Mouse (Mus musculus): ENCODE results near the gene Sh3bp2. TPM values are rescaled to one million over a fixed set of nuclear protein-coding genes. Genes with fewer than 3 reads are reported as not detected.
A peak's percentile ranks its signal among the peaks of the same experiment; 100 is the strongest.
"Not testable (repeated sequence)": the region's sequence is repeated elsewhere in the genome, so short reads cannot be mapped to it uniquely, and the experiment has no call there.

Gene Sh3bp2
- total and polyA plus RNA-seq, 2 experiments from 2014 or later: 1.5 to 8.2 TPM

DNA sequence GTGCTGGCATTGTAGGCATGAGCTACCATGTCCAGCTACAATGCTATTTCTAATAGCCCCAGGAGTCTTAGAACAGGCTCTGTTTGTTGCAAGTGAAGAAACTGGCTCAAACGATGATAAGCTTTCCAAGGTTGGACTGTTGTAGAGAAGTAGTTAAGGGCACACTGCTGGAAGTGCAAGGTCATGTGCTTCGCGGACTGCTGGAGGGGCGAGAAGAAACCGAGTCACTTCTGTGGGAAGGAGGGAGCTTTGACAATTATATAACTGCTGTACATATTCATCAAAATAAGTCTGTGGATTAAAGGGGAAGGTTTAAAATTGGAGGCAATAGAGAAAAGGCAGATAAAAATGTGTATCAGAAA, 56.7 kb downstream of the Sh3bp2 start:
- no peak for ATAC-seq (ENCODE audit: insufficient read depth, low read depth)

GRCm38 (mm10) chr5:34585216-34585615, 59.6 kb downstream of the Sh3bp2 start:
- no peak overlapping the region for H3K4me2 ChIP-seq (ENCODE audit: low read depth, low read length)
- 71% methylated on average over 5 of the region's 5 CpGs for WGBS
- ATAC-seq (ENCODE audit: insufficient read depth, low read depth) (no peak), DNase-seq (ENCODE audit: low spot score) (no peak)
- no peak overlapping the region for H3K27ac ChIP-seq (ENCODE audit: low read depth)
- TF ChIP-seq CTCF (IDR thresholded peaks at IDR 0.05; ENCODE audit: low read depth) (no peak), EP300 (IDR thresholded peaks at IDR 0.05; ENCODE audit: low read depth) (no peak)
- H3K9ac ChIP-seq (replicated peaks; ENCODE audit: low read depth, low read length): no peak overlapping the region
- H3K9me3 ChIP-seq (replicated peaks; ENCODE audit: control insufficient read depth, low read length): no peaks in the 10 kb centered on the region
- no peaks in the 10 kb centered on the region for H3K27me3 ChIP-seq (ENCODE audit: control insufficient read depth, insufficient read depth, low read length)
- H3K36me3 ChIP-seq (replicated peaks; ENCODE audit: control insufficient read depth, insufficient read depth, low read length): no peaks in the 10 kb centered on the region
- no peak overlapping the region for H3K4me3 ChIP-seq (ENCODE audit: low read depth, low read length)
- peaks cover 20% of the 10 kb centered on the region for H3K4me1 ChIP-seq (ENCODE audit: control insufficient read depth, insufficient read depth)

More for the DNA sequence above, 56.7 kb downstream of the Sh3bp2 start:
- H3K9me3 ChIP-seq (replicated peaks; ENCODE audit: control insufficient read depth, low read length): no peaks in the 10 kb centered on the region
- no peaks in the 10 kb centered on the region for H3K27me3 ChIP-seq (ENCODE audit: control insufficient read depth, insufficient read depth, low read length)
- peak overlapping the region; percentile 46 for H3K4me2 ChIP-seq (ENCODE audit: low read depth, low read length)
- WGBS: 31% methylated on average over 5 of the region's 5 CpGs
- H3K9ac ChIP-seq (replicated peaks; ENCODE audit: low read depth, low read length): peak overlapping the region; percentile 37; the same call in 1 of the 2 replicates
- H3K4me3 ChIP-seq (ENCODE audit: low read depth, low read length): no peak overlapping the region
- H3K27ac ChIP-seq (ENCODE audit: low read depth): peak overlapping the region; percentile 61
- DNase-seq (ENCODE audit: low spot score): no peak
- H3K36me3 ChIP-seq (replicated peaks; ENCODE audit: control insufficient read depth, insufficient read depth, low read length): no peaks in the 10 kb centered on the region; the same call in 1 of the 2 replicates
- peaks cover 20% of the 10 kb centered on the region for H3K4me1 ChIP-seq (ENCODE audit: control insufficient read depth, insufficient read depth)
- TF ChIP-seq CTCF (IDR thresholded peaks at IDR 0.05; ENCODE audit: low read depth) (no peak), EP300 (IDR thresholded peaks at IDR 0.05; ENCODE audit: low read depth) (no peak)

DNA sequence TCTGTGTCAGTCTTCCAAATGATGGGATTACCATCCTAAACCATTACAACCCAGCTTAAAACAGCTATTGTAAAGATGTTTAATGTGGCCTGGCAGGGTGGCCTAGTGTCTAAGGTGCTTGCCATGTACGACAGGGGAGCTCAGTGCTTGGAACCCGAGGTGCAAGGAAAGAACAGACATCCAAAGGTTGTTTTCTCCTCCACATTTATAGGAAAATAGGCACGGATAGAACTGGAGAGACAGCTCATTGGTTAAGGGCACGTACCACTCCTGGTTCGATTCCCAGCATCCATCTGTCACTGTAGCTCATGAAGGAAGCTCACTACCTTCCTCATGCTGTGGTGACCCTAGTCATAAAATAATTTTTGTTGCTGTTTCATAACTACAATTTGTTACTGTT, 62.2 kb downstream of the Sh3bp2 start:
- DNase-seq (ENCODE audit: low spot score) (no peak), ATAC-seq (ENCODE audit: insufficient read depth, low read depth) (no peak)
- no peak overlapping the region for H3K4me3 ChIP-seq (ENCODE audit: low read depth, low read length)
- H3K9ac ChIP-seq (replicated peaks; ENCODE audit: low read depth, low read length): no peak overlapping the region
- H3K36me3 ChIP-seq (replicated peaks; ENCODE audit: control insufficient read depth, insufficient read depth, low read length): no peaks in the 10 kb centered on the region
- no peak overlapping the region for H3K27ac ChIP-seq (ENCODE audit: low read depth)
- H3K4me1 ChIP-seq (ENCODE audit: control insufficient read depth, insufficient read depth): 0 out of 2 replicates have a peak, but pooled peaks cover 10% of the 10 kb centered on the region
- H3K9me3 ChIP-seq (replicated peaks; ENCODE audit: control insufficient read depth, low read length): no peaks in the 10 kb centered on the region
- no peak overlapping the region for H3K4me2 ChIP-seq (ENCODE audit: low read depth, low read length)
- no peaks in the 10 kb centered on the region for H3K27me3 ChIP-seq (ENCODE audit: control insufficient read depth, insufficient read depth, low read length)
- TF ChIP-seq EP300 (IDR thresholded peaks at IDR 0.05; ENCODE audit: low read depth) (no peak), CTCF (IDR thresholded peaks at IDR 0.05; ENCODE audit: low read depth) (no peak)
- WGBS: 88% methylated on average over 5 of the region's 5 CpGs

- H3K27me3 ChIP-seq (ENCODE audit: control insufficient read depth, insufficient read depth, low read length): no peaks in the 10 kb centered on the region
- DNase-seq (ENCODE audit: low spot score) (no peak), ATAC-seq (ENCODE audit: insufficient read depth, low read depth) (no peak)
- no peaks in the 10 kb centered on the region for H3K9me3 ChIP-seq (replicated peaks; ENCODE audit: control insufficient read depth, low read length)
- no peak overlapping the region for H3K9ac ChIP-seq (replicated peaks; ENCODE audit: low read depth, low read length)
- 44% methylated on average over 5 of the region's 5 CpGs for WGBS
- no peak for TF ChIP-seq EP300 (IDR thresholded peaks at IDR 0.05; ENCODE audit: low read depth)
- TF ChIP-seq CTCF (IDR thresholded peaks at IDR 0.05; ENCODE audit: low read depth): no peak
- no peaks in the 10 kb centered on the region for H3K36me3 ChIP-seq (replicated peaks; ENCODE audit: control insufficient read depth, insufficient read depth, low read length)
- H3K4me3 ChIP-seq (ENCODE audit: low read depth, low read length): no peak overlapping the region
- no peaks in the 10 kb centered on the region for H3K4me1 ChIP-seq (ENCODE audit: control insufficient read depth, insufficient read depth)
- no peak overlapping the region for H3K27ac ChIP-seq (ENCODE audit: low read depth)
- no peak overlapping the region for H3K4me2 ChIP-seq (ENCODE audit: low read depth, low read length)
Measured at GRCm38 (mm10) chr5:34590059-34590458, 64.4 kb downstream of the Sh3bp2 start.

DNA sequence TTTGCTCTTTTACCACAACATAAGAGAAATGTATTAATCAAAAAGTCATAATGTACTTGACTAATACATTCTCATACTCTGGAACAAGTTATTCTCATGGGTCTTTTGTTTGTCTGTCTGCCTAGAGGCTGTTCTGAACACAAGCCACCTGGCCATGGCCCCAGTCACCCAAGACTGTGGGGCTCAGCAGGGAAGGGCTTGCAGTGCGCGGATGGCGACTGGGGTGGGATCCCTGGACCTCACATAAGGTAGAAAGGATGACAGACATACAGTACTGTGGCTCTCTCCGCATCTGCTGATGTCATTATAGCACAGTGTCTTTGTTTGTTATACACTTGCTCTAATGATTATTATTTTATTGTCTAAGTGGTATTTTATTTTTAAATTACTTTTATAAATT, 65.1 kb downstream of the Sh3bp2 start:
- 70% methylated on average over 4 of the region's 4 CpGs for WGBS
- TF ChIP-seq EP300 (IDR thresholded peaks at IDR 0.05; ENCODE audit: low read depth): no peak
- no peak for TF ChIP-seq CTCF (IDR thresholded peaks at IDR 0.05; ENCODE audit: low read depth)
- ATAC-seq (ENCODE audit: insufficient read depth, low read depth): no peak

GRCm38 (mm10) chr5:34591388-34592004, 65.9 kb downstream of the Sh3bp2 start:
- Histone ChIP-seq H3K27ac (ENCODE audit: low read depth) (no peak overlapping the region), H3K36me3 (replicated peaks; ENCODE audit: control insufficient read depth, insufficient read depth, low read length) (no peaks in the 10 kb centered on the region), H3K4me3 (ENCODE audit: low read depth, low read length) (no peak overlapping the region), H3K4me1 (ENCODE audit: control insufficient read depth, insufficient read depth) (no peaks in the 10 kb centered on the region), H3K27me3 (ENCODE audit: control insufficient read depth, insufficient read depth, low read length) (no peaks in the 10 kb centered on the region), H3K9me3 (replicated peaks; ENCODE audit: control insufficient read depth, low read length) (no peaks in the 10 kb centered on the region), H3K9ac (replicated peaks; ENCODE audit: low read depth, low read length) (no peak overlapping the region), H3K4me2 (ENCODE audit: low read depth, low read length) (no peak overlapping the region)
- ATAC-seq (ENCODE audit: insufficient read depth, low read depth): no peak
- 75% methylated on average over 5 of the region's 5 CpGs for WGBS
- DNase-seq (ENCODE audit: low spot score): no peak
- TF ChIP-seq CTCF (IDR thresholded peaks at IDR 0.05; ENCODE audit: low read depth) (no peak), EP300 (IDR thresholded peaks at IDR 0.05; ENCODE audit: low read depth) (no peak)

More for the DNA sequence above, 65.1 kb downstream of the Sh3bp2 start:
- no peak overlapping the region for H3K9ac ChIP-seq (replicated peaks; ENCODE audit: low read depth, low read length)
- no peak overlapping the region for H3K4me3 ChIP-seq (ENCODE audit: low read depth, low read length)
- H3K4me2 ChIP-seq (ENCODE audit: low read depth, low read length): no peak overlapping the region
- no peaks in the 10 kb centered on the region for H3K9me3 ChIP-seq (replicated peaks; ENCODE audit: control insufficient read depth, low read length)
- no peaks in the 10 kb centered on the region for H3K4me1 ChIP-seq (ENCODE audit: control insufficient read depth, insufficient read depth)
- no peak for DNase-seq (ENCODE audit: low spot score)
- no peak overlapping the region for H3K27ac ChIP-seq (ENCODE audit: low read depth)
- H3K36me3 ChIP-seq (replicated peaks; ENCODE audit: control insufficient read depth, insufficient read depth, low read length): no peaks in the 10 kb centered on the region
- no peaks in the 10 kb centered on the region for H3K27me3 ChIP-seq (ENCODE audit: control insufficient read depth, insufficient read depth, low read length)

GRCm38 (mm10) chr5:34592224-34592623, 66.6 kb downstream of the Sh3bp2 start:
- not testable (repeated sequence) for H3K36me3 ChIP-seq (replicated peaks; ENCODE audit: control insufficient read depth, insufficient read depth, low read length); H3K4me1 ChIP-seq (ENCODE audit: control insufficient read depth, insufficient read depth); DNase-seq (ENCODE audit: low spot score); H3K9ac ChIP-seq (replicated peaks; ENCODE audit: low read depth, low read length); H3K4me3 ChIP-seq (ENCODE audit: low read depth, low read length); H3K4me2 ChIP-seq (ENCODE audit: low read depth, low read length); H3K27ac ChIP-seq (ENCODE audit: low read depth); H3K27me3 ChIP-seq (ENCODE audit: control insufficient read depth, insufficient read depth, low read length); ATAC-seq (ENCODE audit: insufficient read depth, low read depth); H3K9me3 ChIP-seq (replicated peaks; ENCODE audit: control insufficient read depth, low read length)
- 90% methylated on average over 5 of the region's 5 CpGs for WGBS
